Mouse (Mus musculus) E14TG2a.4 (cell line): ENCODE measurements around the gene Serpinb9.

Source experiments
- CTCF ChIP-seq: conservative IDR thresholded peaks from 2 replicates; pipeline ENCODE4 v1.5.1; 2014; ENCODE audit warnings: low read length
- NANOG ChIP-seq: IDR thresholded peaks from 2 replicates; pipeline ENCODE4 v1.6.1; 2014; ENCODE audit warnings: borderline replicate concordance, low read length, mixed read lengths
- POU5F1 ChIP-seq: IDR thresholded peaks from 2 replicates; pipeline ENCODE4 v1.6.1; 2014; ENCODE audit warnings: low read length, borderline replicate concordance

DNA sequence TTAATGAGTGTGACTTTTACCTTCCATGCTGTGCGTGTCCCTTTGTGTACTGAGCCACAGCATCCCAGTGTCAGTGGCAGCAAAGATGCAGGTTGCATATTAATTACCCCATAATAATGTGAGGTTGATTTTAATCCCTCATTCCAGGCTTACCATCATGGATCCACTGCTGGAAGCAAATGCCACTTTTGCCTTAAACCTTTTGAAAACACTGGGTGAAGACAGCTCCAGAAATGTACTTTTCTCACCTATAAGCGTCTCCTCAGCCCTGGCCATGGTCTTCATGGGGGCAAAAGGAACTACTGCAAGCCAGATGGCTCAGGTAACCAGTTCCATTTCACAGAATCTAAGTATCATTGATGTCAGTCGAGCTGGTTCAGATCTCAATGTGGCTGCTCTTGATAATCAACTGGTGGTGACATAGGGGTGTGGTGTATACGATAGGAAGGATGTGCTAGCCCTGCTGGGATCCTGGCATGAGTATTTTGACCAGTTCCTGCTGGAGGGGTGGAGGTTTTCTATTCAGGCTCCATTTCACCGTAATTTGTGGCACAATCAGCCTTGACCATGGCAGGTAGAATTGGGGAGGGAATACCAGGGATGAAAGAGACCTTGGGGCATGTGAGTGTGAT, 34.6 kb upstream of the Serpinb9 start:
- TF ChIP-seq CTCF = no peak
- TF ChIP-seq NANOG = no peak
- TF ChIP-seq POU5F1 = no peak
